Mouse (Mus musculus): ENCODE data around the gene Olfr625-ps1. TPM values are rescaled to one million over a fixed set of nuclear protein-coding genes. Genes with fewer than 3 reads are reported as not detected.

Olfr625-ps1 gene
- polyA plus RNA-seq, 1 experiment from 2014 or later: not detected

Other genes starting within 250 kb of the Olfr625-ps1 start
- gene Olfr605, start 237.3 kb upstream of the Olfr625-ps1 start, polyA plus RNA-seq (2015; fragmentation: Nextera tagmentation; extraction: Ambion mirVana): not detected in 2 replicates
- gene Olfr606, start 233.7 kb upstream of the Olfr625-ps1 start, polyA plus RNA-seq (2015; fragmentation: Nextera tagmentation; extraction: Ambion mirVana): not detected in 2 replicates
- gene Olfr607, start 218.6 kb upstream of the Olfr625-ps1 start, polyA plus RNA-seq (2015; fragmentation: Nextera tagmentation; extraction: Ambion mirVana): not detected in 2 replicates
- not detected in 2 replicates for gene Olfr608, start 212.8 kb upstream of the Olfr625-ps1 start, polyA plus RNA-seq (2015; fragmentation: Nextera tagmentation; extraction: Ambion mirVana)
- gene Olfr609, start 184.7 kb upstream of the Olfr625-ps1 start, polyA plus RNA-seq (2015; fragmentation: Nextera tagmentation; extraction: Ambion mirVana): not detected in 2 replicates
- gene Olfr610, start 170.6 kb upstream of the Olfr625-ps1 start, polyA plus RNA-seq (2015; fragmentation: Nextera tagmentation; extraction: Ambion mirVana): not detected in 2 replicates
- not detected in 2 replicates for gene Olfr611, start 161.9 kb upstream of the Olfr625-ps1 start, polyA plus RNA-seq (2015; fragmentation: Nextera tagmentation; extraction: Ambion mirVana)
- not detected in 2 replicates for gene Olfr612, start 140.0 kb upstream of the Olfr625-ps1 start, polyA plus RNA-seq (2015; fragmentation: Nextera tagmentation; extraction: Ambion mirVana)
- not detected in 2 replicates for gene Olfr613, start 134.6 kb upstream of the Olfr625-ps1 start, polyA plus RNA-seq (2015; fragmentation: Nextera tagmentation; extraction: Ambion mirVana)
- not detected in 2 replicates for gene Olfr615, start 126.6 kb upstream of the Olfr625-ps1 start, polyA plus RNA-seq (2015; fragmentation: Nextera tagmentation; extraction: Ambion mirVana)
- gene Olfr616, start 113.6 kb upstream of the Olfr625-ps1 start, polyA plus RNA-seq (2015; fragmentation: Nextera tagmentation; extraction: Ambion mirVana): not detected in 2 replicates
- not detected in 2 replicates for gene Olfr617, start 109.7 kb upstream of the Olfr625-ps1 start, polyA plus RNA-seq (2015; fragmentation: Nextera tagmentation; extraction: Ambion mirVana)
- gene Olfr618, start 92.6 kb upstream of the Olfr625-ps1 start, polyA plus RNA-seq (2015; fragmentation: Nextera tagmentation; extraction: Ambion mirVana): not detected in 2 replicates
- not detected in 2 replicates for gene Olfr619, start 82.1 kb upstream of the Olfr625-ps1 start, polyA plus RNA-seq (2015; fragmentation: Nextera tagmentation; extraction: Ambion mirVana)
- not detected in 2 replicates for gene Olfr620, start 70.2 kb upstream of the Olfr625-ps1 start, polyA plus RNA-seq (2015; fragmentation: Nextera tagmentation; extraction: Ambion mirVana)
- not detected in 2 replicates for gene Olfr622, start 40.0 kb upstream of the Olfr625-ps1 start, polyA plus RNA-seq (2015; fragmentation: Nextera tagmentation; extraction: Ambion mirVana)
- gene Olfr623, start 19.0 kb upstream of the Olfr625-ps1 start, polyA plus RNA-seq (2015; fragmentation: Nextera tagmentation; extraction: Ambion mirVana): not detected in 2 replicates
- gene Olfr624, start 11.5 kb upstream of the Olfr625-ps1 start, polyA plus RNA-seq (2015; fragmentation: Nextera tagmentation; extraction: Ambion mirVana): 0.03 TPM in 1 of 2 replicates, not detected in the other
- gene Olfr243, start 32.0 kb downstream of the Olfr625-ps1 start, polyA plus RNA-seq (2015; fragmentation: Nextera tagmentation; extraction: Ambion mirVana): not detected in 2 replicates
- not detected in 2 replicates for gene Olfr628, start 47.7 kb downstream of the Olfr625-ps1 start, polyA plus RNA-seq (2015; fragmentation: Nextera tagmentation; extraction: Ambion mirVana)
- not detected in 2 replicates for gene Olfr629, start 62.2 kb downstream of the Olfr625-ps1 start, polyA plus RNA-seq (2015; fragmentation: Nextera tagmentation; extraction: Ambion mirVana)
- gene Olfr630, start 74.6 kb downstream of the Olfr625-ps1 start, polyA plus RNA-seq (2015; fragmentation: Nextera tagmentation; extraction: Ambion mirVana): not detected in 2 replicates
- gene Olfr69, start 88.9 kb downstream of the Olfr625-ps1 start, polyA plus RNA-seq (2015; fragmentation: Nextera tagmentation; extraction: Ambion mirVana): not detected in 2 replicates
- gene Olfr68, start 97.0 kb downstream of the Olfr625-ps1 start, polyA plus RNA-seq (2015; fragmentation: Nextera tagmentation; extraction: Ambion mirVana): not detected in 2 replicates
- gene Olfr67, start 109.1 kb downstream of the Olfr625-ps1 start, polyA plus RNA-seq (2015; fragmentation: Nextera tagmentation; extraction: Ambion mirVana): not detected in 2 replicates
- gene Hbb-bt, start 131.3 kb downstream of the Olfr625-ps1 start, polyA plus RNA-seq (2015; fragmentation: Nextera tagmentation; extraction: Ambion mirVana): 1,029 and 1,038 TPM in 2 replicates
- gene Hbb-bs, start 145.4 kb downstream of the Olfr625-ps1 start, polyA plus RNA-seq (2015; fragmentation: Nextera tagmentation; extraction: Ambion mirVana): 1,894 and 2,140 TPM in 2 replicates
- not detected in 2 replicates for gene Hbb-bh2, start 157.8 kb downstream of the Olfr625-ps1 start, polyA plus RNA-seq (2015; fragmentation: Nextera tagmentation; extraction: Ambion mirVana)
- 31.8 and 57.0 TPM in 2 replicates for gene Hbb-bh1, start 160.4 kb downstream of the Olfr625-ps1 start, polyA plus RNA-seq (2015; fragmentation: Nextera tagmentation; extraction: Ambion mirVana)
- 3,874 and 4,036 TPM in 2 replicates for gene Hbb-y, start 170.5 kb downstream of the Olfr625-ps1 start, polyA plus RNA-seq (2015; fragmentation: Nextera tagmentation; extraction: Ambion mirVana)
- not detected in 2 replicates for gene Olfr66, start 203.5 kb downstream of the Olfr625-ps1 start, polyA plus RNA-seq (2015; fragmentation: Nextera tagmentation; extraction: Ambion mirVana)
- not detected in 2 replicates for gene Olfr64, start 211.8 kb downstream of the Olfr625-ps1 start, polyA plus RNA-seq (2015; fragmentation: Nextera tagmentation; extraction: Ambion mirVana)
- gene Olfr65, start 220.8 kb downstream of the Olfr625-ps1 start, polyA plus RNA-seq (2015; fragmentation: Nextera tagmentation; extraction: Ambion mirVana): not detected in 2 replicates
- gene Olfr631, start 246.1 kb downstream of the Olfr625-ps1 start, polyA plus RNA-seq (2015; fragmentation: Nextera tagmentation; extraction: Ambion mirVana): not detected in 2 replicates